Mouse (Mus musculus): ENCODE measurements around the gene Cpne7. TPM values are rescaled to one million over a fixed set of nuclear protein-coding genes. Genes with fewer than 3 reads are reported as not detected.
A peak's percentile ranks its signal among the peaks of the same experiment; 100 is the strongest.

The Cpne7 gene
- total RNA-seq, 2 experiments from 2014 or later, result 0.35 to 0.44 TPM

GRCm38 (mm10) chr8:123157888-123158465, 40.8 kb downstream of the Cpne7 start, which contains the start of gene Sult5a1:
Gene Sult5a1 (minus strand): TSS chr8:123158315.
- intact Hi-C loops (cut with DNase I), result loop anchor here (5.0 kb wide), 1 partner anchor 34 kb away; no protein-coding TSS in a partner anchor
- DNase-seq, result no peak

- intact Hi-C loops (cut with DNase I), result no loop called here
- peak; percentile 59 to 66 for DNase-seq
Measured at GRCm38 (mm10) chr8:123181391-123181790, 64.2 kb downstream of the Cpne7 start.

Small RNA genes lying within 50 kb of the gene (microRNA-seq; reads per million reads assigned to microRNA genes)
- gene Mir7079 (ENCODE audit: borderline number of aligned reads in 2 of 2), result 0 reads per million in 2 experiments
- 0 to 1.3 reads per million in 2 experiments for gene Mir7080 (ENCODE audit: borderline number of aligned reads in 2 of 2)

Other genes with a start within 250 kb of the Cpne7 start
- gene Ankrd11, start 75.1 kb upstream of the Cpne7 start, total RNA-seq (2021), result 10 to 100 TPM; 69.0 to 80.5 TPM
- 10 to 100 TPM; 79.7 to 87.7 TPM for gene Spg7, start 54.4 kb upstream of the Cpne7 start, total RNA-seq (2021)
- gene Rpl13, start 15.0 kb upstream of the Cpne7 start, total RNA-seq (2021), result 100 to 1,000 TPM; 409 to 436 TPM
- under 1 TPM; 0.58 to 0.79 TPM for gene Sult5a1, start 40.9 kb downstream of the Cpne7 start, total RNA-seq (2021)
- 10 to 100 TPM; 32.3 to 53.6 TPM for gene Dpep1, start 68.9 kb downstream of the Cpne7 start, total RNA-seq (2021)
- gene Chmp1a, start 95.4 kb downstream of the Cpne7 start, total RNA-seq (2021), result 10 to 100 TPM; 53.9 to 69.1 TPM
- 10 to 100 TPM; 22.5 to 27.2 TPM for gene Spata33, start 95.5 kb downstream of the Cpne7 start, total RNA-seq (2021)
- 10 to 100 TPM; 19.6 to 24.0 TPM for gene Cdk10, start 107.5 kb downstream of the Cpne7 start, total RNA-seq (2021)
- gene Spata2l, start 118.9 kb downstream of the Cpne7 start, total RNA-seq (2021), result 1 to 10 TPM; 5.4 to 6.2 TPM
- 10 to 100 TPM in 1 of 2 experiments, 1 to 10 TPM in 1; 9.4 to 10.8 TPM for gene Zfp276, start 136.8 kb downstream of the Cpne7 start, total RNA-seq (2021)
- gene Vps9d1, start 137.0 kb downstream of the Cpne7 start, total RNA-seq (2021), result 10 to 100 TPM; 21.8 to 26.5 TPM
- 1 to 10 TPM; 1.7 to 3.4 TPM for gene Fanca, start 201.2 kb downstream of the Cpne7 start, total RNA-seq (2021)
- gene Spire2, start 215.3 kb downstream of the Cpne7 start, total RNA-seq (2021), result under 1 TPM; 0.11 to 0.14 TPM

Data from heart, postnatal 36 days (tissue).